Comparison of ENCODE assay signal across 8 mouse cellular contexts in genomic region chr13:62382952-62383351, GRCm38 (mm10). TPM values are rescaled to one million over a fixed set of nuclear protein-coding genes. Genes with fewer than 3 reads are reported as not detected.
DNase-seq lines count a peak whose midpoint lies in the region; ATAC-seq and TF ChIP-seq lines count a peak whose summit lies in the region.
"Not testable (repeated sequence)": the region's sequence is repeated elsewhere in the genome, so short reads cannot be mapped to it uniquely, and the experiment has no call there.

Gm3604 (minus strand) TSS chr13:62383177.

- peak within 1 kb of the TSS; percentile 85 for H3K9ac ChIP-seq in CH12.LX (ENCODE audit: insufficient read depth, low read depth)
- peak within 1 kb of the TSS; percentile 32; the same call in 1 of the 2 replicates for H3K9ac ChIP-seq in forebrain, embryonic 16.5 days (replicated peaks; ENCODE audit: low read depth, low read length)
- peak within 1 kb of the TSS; percentile 77 for H3K9ac ChIP-seq in liver, embryonic 14.5 days (replicated peaks)
- 0 out of 2 replicates have a peak within 1 kb of the TSS, but pooled peaks have one; percentile 18 for H3K9ac ChIP-seq in stomach, embryonic 14.5 days (replicated peaks; ENCODE audit: low read depth, low read length)

- TF ChIP-seq EP300 in CH12.LX (IDR thresholded peaks at IDR 0.05; ENCODE audit: low read length); liver, embryonic 14.5 days (IDR thresholded peaks at IDR 0.05; ENCODE audit: low read depth): not testable (repeated sequence)

- H3K36me3 ChIP-seq in CH12.LX (replicated peaks in 1 of 2; ENCODE audit: control insufficient read depth in 1 of 2, insufficient read depth in 1 of 2, low read length in 1 of 2); forebrain, embryonic 16.5 days (ENCODE audit: control insufficient read depth, insufficient read depth); liver, embryonic 14.5 days (replicated peaks; ENCODE audit: control insufficient read depth, insufficient read depth, low read depth); stomach, embryonic 14.5 days (ENCODE audit: control insufficient read depth, insufficient read depth, low read length): not testable (repeated sequence)

- H3K4me3 ChIP-seq in CH12.LX (replicated peaks in 1 of 3; ENCODE audit: low read depth in 2 of 3, low read length in 2 of 3, poor library complexity in 1 of 3), result peak within 1 kb of the TSS; percentile 48 to 95 (median 68)
- H3K4me3 ChIP-seq in forebrain, embryonic 16.5 days (replicated peaks; ENCODE audit: low read length), result peak within 1 kb of the TSS; percentile 40
- H3K4me3 ChIP-seq in liver, embryonic 14.5 days (ENCODE audit: insufficient read depth in 1 of 2, low read depth in 2 of 2, low read length in 2 of 2), result peak within 1 kb of the TSS; percentile 53 to 99
- peak within 1 kb of the TSS; percentile 31 for H3K4me3 ChIP-seq in stomach, embryonic 14.5 days (ENCODE audit: low read depth, low read length)

- not testable (repeated sequence) for H3K9me3 ChIP-seq in CH12.LX (replicated peaks; ENCODE audit: low read length); forebrain, embryonic 16.5 days (ENCODE audit: control insufficient read depth, low read length); liver, embryonic 14.5 days (ENCODE audit: control insufficient read depth, low read length); stomach, embryonic 14.5 days (ENCODE audit: control insufficient read depth, low read depth, low read length)

- intact Hi-C loops in heart, postnatal 36 days (cut with DNase I), result not testable (repeated sequence)

- dilution Hi-C loops in CH12.LX (cut with MboI; ENCODE audit: extremely low pct_ligation_motif_present, extremely low pct_unique_long_range_greater_than_20kb, low sequenced_read_pairs), result not testable (repeated sequence)

- H3K4me2 ChIP-seq in CH12.LX (ENCODE audit: insufficient read depth, low read depth, poor library complexity, severe bottlenecking), result peak within 1 kb of the TSS; percentile 19
- H3K4me2 ChIP-seq in forebrain, embryonic 16.5 days (ENCODE audit: low read length), result peak within 1 kb of the TSS; percentile 26; the same call in 1 of the 2 replicates
- H3K4me2 ChIP-seq in liver, embryonic 14.5 days (ENCODE audit: low read depth), result peak within 1 kb of the TSS; percentile 48
- peak within 1 kb of the TSS; percentile 31 for H3K4me2 ChIP-seq in stomach, embryonic 14.5 days (replicated peaks; ENCODE audit: low read depth, low read length)

- TF ChIP-seq RAD21 in CH12.LX (IDR thresholded peaks at IDR 0.05; ENCODE audit: low read depth, low read length), result not testable (repeated sequence)

- peak within 1 kb of the TSS; percentile 66; the same call in 1 of the 2 replicates for H3K27ac ChIP-seq in CH12.LX (ENCODE audit: insufficient read depth, low read depth)
- not testable (repeated sequence) for H3K27ac ChIP-seq in forebrain, embryonic 16.5 days (ENCODE audit: low read length); liver, embryonic 14.5 days; stomach, embryonic 14.5 days (ENCODE audit: low read length)

- H3K27me3 ChIP-seq in CH12.LX (replicated peaks); forebrain, embryonic 16.5 days (replicated peaks; ENCODE audit: control insufficient read depth, insufficient read depth, low read length); liver, embryonic 14.5 days (ENCODE audit: control insufficient read depth, insufficient read depth, low read length); stomach, embryonic 14.5 days (ENCODE audit: control insufficient read depth, insufficient read depth, low read length): not testable (repeated sequence)

- not testable (repeated sequence) for H3K4me1 ChIP-seq in CH12.LX (ENCODE audit: control insufficient read depth in 1 of 2, insufficient read depth in 2 of 2); forebrain, embryonic 16.5 days (replicated peaks; ENCODE audit: control insufficient read depth, insufficient read depth, low read length); liver, embryonic 14.5 days (replicated peaks; ENCODE audit: control insufficient read depth in 2 of 2, insufficient read depth in 2 of 2, low read length in 1 of 2); stomach, embryonic 14.5 days (ENCODE audit: control insufficient read depth, insufficient read depth, low read length)

- DNase-seq in CH12.LX (ENCODE audit: extremely low read depth), result peak; percentile 73
- peak; percentile 64 for DNase-seq in c-Kit-positive CD71-positive TER-119-positive erythroid progenitor cells, embryonic 14.5 days (ENCODE audit: low spot score)
- peak; percentile 48 to 56 for DNase-seq in heart, postnatal 36 days
- peak; percentile 60 for DNase-seq in large intestine, adult 2 months (ENCODE audit: low read depth, low spot score)
- peak; percentile 50 to 58 (median 57) for DNase-seq in liver, embryonic 14.5 days (ENCODE audit: low read depth in 3 of 3, low spot score in 3 of 3)
- DNase-seq in natural killer cell, adult 2 months (ENCODE audit: low spot score in 2 of 2), result peak; percentile 34 to 40

- TF ChIP-seq CTCF in CH12.LX (conservative IDR thresholded peaks at IDR 0.05 in 1 of 2, IDR thresholded peaks at IDR 0.05 in 1 of 2; ENCODE audit: low read depth in 2 of 2, low read length in 2 of 2); liver, embryonic 14.5 days (IDR thresholded peaks at IDR 0.05; ENCODE audit: low read depth): not testable (repeated sequence)

- WGBS in forebrain, embryonic 16.5 days, result 8% methylated on average over 13 of the region's 13 CpGs
- 6% methylated on average over 13 of the region's 13 CpGs for WGBS in large intestine, adult 2 months
- WGBS in liver, embryonic 14.5 days (ENCODE audit: insufficient replicate concordance), result 5% methylated on average over 13 of the region's 13 CpGs
- WGBS in stomach, embryonic 14.5 days, result 9% methylated on average over 13 of the region's 13 CpGs

- ATAC-seq in forebrain, embryonic 16.5 days; stomach, embryonic 14.5 days (ENCODE audit: insufficient number of reproducible peaks, insufficient read depth, low FRiP score, low read depth): not testable (repeated sequence)
- peak; percentile 63 for ATAC-seq in liver, embryonic 14.5 days (ENCODE audit: insufficient read depth)

- TF ChIP-seq POLR2A in CH12.LX (IDR thresholded peaks at IDR 0.05; ENCODE audit: low read depth, low read length), result peak; percentile 53; the same call in 1 of the 2 replicates

- in situ Hi-C loops in CH12.LX (cut with MboI; ENCODE audit: low pct_ligation_motif_present, low pct_unique_long_range_greater_than_20kb, low sequenced_read_pairs), result not testable (repeated sequence)

- H3K79me2 ChIP-seq in CH12.LX (replicated peaks; ENCODE audit: control insufficient read depth, extremely low read depth, insufficient read depth, poor library complexity, severe bottlenecking), result not testable (repeated sequence)

TF ChIP-seq in CH12.LX, 34 proteins besides CTCF, POLR2A, EP300 and RAD21:
- 0 out of 2 replicates have a peak, but pooled peaks have one; percentile 16 for TF ChIP-seq TCF12 (IDR thresholded peaks at IDR 0.05; ENCODE audit: low read depth, low read length)
- TF ChIP-seq HCFC1 (IDR thresholded peaks at IDR 0.05; ENCODE audit: low read depth, low read length), result peak; percentile 56
- peak; percentile 32; the same call in 1 of the 2 replicates for TF ChIP-seq ELF1 (IDR thresholded peaks at IDR 0.05; ENCODE audit: low read depth, low read length)
- TF ChIP-seq CHD2 (IDR thresholded peaks at IDR 0.05; ENCODE audit: low read length), result peak; percentile 65
- peak; percentile 92; the same call in 1 of the 2 replicates for TF ChIP-seq E2F4 (IDR thresholded peaks at IDR 0.05; ENCODE audit: insufficient replicate concordance, low read depth, low read length)

RNA-seq across cellular contexts. Expression of gene Gm3604, which starts in this region (rescaled TPM):
- total RNA-seq in CH12.LX (2012; rRNA removed) (3.9 and 4.9 TPM in 2 replicates), CH12.LX (2014; rRNA removed) (9.1 and 11.8 TPM in 2 replicates)
- 3.5 TPM in 2 replicates for polyA plus RNA-seq in CH12.LX (2012; ENCODE audit: insufficient read length, low read depth)
- polyA plus RNA-seq in forebrain, embryonic 16.5 days (2015; fragmentation: Nextera tagmentation; extraction: Ambion mirVana), result 2.4 and 3.1 TPM in 2 replicates
- under 1 TPM; 0.35 to 0.53 TPM for total RNA-seq in heart, postnatal 36 days (2021)
- polyA plus RNA-seq in large intestine, adult 2 months (2012; rRNA removed), result 0.07 and 0.18 TPM in 2 replicates
- polyA plus RNA-seq in liver, embryonic 14.5 days (2012; rRNA removed), result 0.75 and 1.3 TPM in 2 replicates
- polyA plus RNA-seq in liver, embryonic 14.5 days (2014; fragmentation: Nextera tagmentation; extraction: Ambion mirVana), result 4.4 and 4.6 TPM in 2 replicates
- polyA plus RNA-seq in stomach, embryonic 14.5 days (2014; fragmentation: Nextera tagmentation; extraction: Ambion mirVana), result 4.5 and 6.3 TPM in 2 replicates

Comparison
In these comparisons a context has a peak if more than half of its experiments do, and no peak if none do; other contexts are left out.
1. Peak in DNase-seq in heart, postnatal 36 days; RNA of the gene not detected or under 1 TPM.
2. Peak in DNase-seq in large intestine, adult 2 months; RNA of the gene not detected or under 1 TPM.
3. H3K9ac ChIP-seq: peak in every context shown above with its lines; median percentile 85 in CH12.LX; 77 in liver, embryonic 14.5 days; 32 in forebrain, embryonic 16.5 days; 18 in stomach, embryonic 14.5 days.